Mouse (Mus musculus) cerebellum, adult 2 months (tissue): ENCODE results near the gene Chka. TPM values are rescaled to one million over a fixed set of nuclear protein-coding genes. Genes with fewer than 3 reads are reported as not detected.

ENCODE experiments used
- DNase-seq, 2 experiments: peaks; one replicate each; pipeline ENCODE4 v3.0.0; 2021
- H3K27ac ChIP-seq: fragments of 200-500 bp; 2 replicates; pipeline ENCODE4 v1.5.1; 2012; ENCODE audit warnings: low read length, control low read depth, inconsistent platforms; ENCODE audit not compliant: insufficient read depth
- H3K27me3 ChIP-seq: fragments of 200-500 bp; 2 replicates; pipeline ENCODE4 v1.6.1; 2012; ENCODE audit warnings: inconsistent platforms, mild to moderate bottlenecking, low read length, moderate library complexity; ENCODE audit not compliant: control insufficient read depth, insufficient read depth
- H3K4me1 ChIP-seq: fragments of 200-500 bp; 2 replicates; pipeline ENCODE4 v1.6.1; 2011; ENCODE audit warnings: low read length; ENCODE audit not compliant: control insufficient read depth, insufficient read depth
- H3K4me3 ChIP-seq: fragments of 200-500 bp; replicated peaks from 2 replicates; pipeline ENCODE3; 2011; ENCODE audit warnings: mild to moderate bottlenecking, low read depth, low read length, control low read depth; ENCODE audit not compliant: insufficient read depth
- CTCF ChIP-seq: fragments of 200-500 bp; IDR thresholded peaks from 2 replicates; pipeline ENCODE4 v1.5.1; 2011; ENCODE audit warnings: low read depth, mild to moderate bottlenecking, control low read depth, low read length, moderate library complexity, borderline replicate concordance; ENCODE audit not compliant: insufficient read depth
- POLR2A ChIP-seq: fragments of 200-500 bp; IDR thresholded peaks from 2 replicates; pipeline ENCODE4 v1.6.1; 2011; ENCODE audit warnings: low read length, control low read depth, borderline replicate concordance; ENCODE audit not compliant: insufficient read depth
- WGBS: fragments of 180-500 bp; shearing (Covaris S2); methylation state at CpG from one replicate; pipeline ENCODE4 v1.1.7; 2018; 5-methylcytosine and 5-hydroxymethylcytosine counted together
- polyA plus RNA-seq: library from polyadenylated mRNA; depleted of rRNA; stranded (reverse); fragments of >200 nt; gene quantifications from 2 replicates; pipeline ENCODE4 v1.2.3, GENCODE M21; 2012

The Chka gene
- polyA plus RNA-seq, 1 experiment: 118 TPM

DNA sequence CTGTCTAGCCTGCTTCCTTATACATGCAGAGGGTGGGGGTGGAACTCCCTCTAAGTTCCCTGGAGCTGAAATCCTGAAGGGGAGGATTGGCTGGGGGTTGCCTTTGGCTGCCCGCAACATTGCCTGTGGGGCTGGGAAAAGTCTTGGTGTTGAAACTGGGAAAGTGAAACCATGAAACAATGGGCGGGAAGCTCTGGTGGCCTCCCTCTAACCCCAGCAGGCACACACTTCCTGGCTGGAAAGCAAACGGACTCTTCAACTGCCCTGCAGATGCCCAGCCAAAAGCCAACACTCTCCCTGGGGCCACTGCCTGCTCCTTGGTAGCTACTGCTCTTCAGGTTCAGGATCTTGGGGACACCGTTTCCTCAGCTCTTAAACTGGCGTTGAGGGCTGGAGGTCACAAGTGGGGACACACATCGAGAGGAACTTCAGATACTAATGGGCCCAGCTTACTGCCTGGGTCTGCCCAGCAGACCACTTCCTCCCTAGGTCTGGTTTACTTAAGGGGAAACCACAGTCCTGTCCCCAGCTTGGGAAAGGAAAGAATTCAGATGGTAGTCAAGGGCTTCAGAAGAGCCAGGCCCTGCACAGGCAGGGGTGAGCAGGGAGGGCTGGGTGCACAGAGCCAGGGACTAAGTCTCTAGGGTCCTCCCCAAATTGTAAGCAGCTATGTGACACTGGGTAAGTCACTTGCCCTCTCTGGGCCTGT is 53.8 kb downstream of the Chka start:
- no peak overlapping the region for H3K4me3 ChIP-seq
- 67% methylated on average over 6 of the region's 6 CpGs for WGBS
- no peak overlapping the region for H3K27ac ChIP-seq

DNA sequence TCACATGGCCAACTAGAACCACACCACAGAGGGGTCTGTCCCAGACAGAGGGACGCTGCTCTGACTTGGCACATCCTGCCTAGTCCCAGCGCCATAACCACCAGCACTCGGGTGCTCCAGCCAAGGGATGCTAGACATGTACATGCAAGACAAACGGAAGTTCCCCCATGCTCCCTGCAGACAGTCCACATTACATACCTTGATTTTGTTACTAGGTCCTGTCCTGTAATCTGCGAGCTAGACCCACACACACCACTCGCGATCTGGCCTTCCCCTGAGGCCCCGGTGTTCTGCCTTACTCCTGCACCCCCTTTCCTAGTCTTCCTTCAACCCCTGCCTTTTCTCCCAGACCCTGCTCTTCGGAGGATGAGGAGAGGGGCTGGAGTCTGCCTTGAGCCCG is 54.8 kb downstream of the Chka start:
- Histone ChIP-seq H3K27ac (no peak overlapping the region), H3K4me1 (peaks cover under 1% of the 10 kb centered on the region; the same call in 1 of the 2 replicates), H3K4me3 (peak overlapping the region; percentile 33), H3K27me3 (no peaks in the 10 kb centered on the region)
- TF ChIP-seq POLR2A (no peak), CTCF (no peak)
- WGBS: 39% methylated on average over 10 of the region's 10 CpGs
- no peak for DNase-seq

More for the DNA sequence above, 53.8 kb downstream of the Chka start:
- H3K4me1 ChIP-seq: no peaks in the 10 kb centered on the region
- H3K27me3 ChIP-seq: no peaks in the 10 kb centered on the region
- TF ChIP-seq POLR2A (no peak), CTCF (no peak)
- DNase-seq: no peak

DNA sequence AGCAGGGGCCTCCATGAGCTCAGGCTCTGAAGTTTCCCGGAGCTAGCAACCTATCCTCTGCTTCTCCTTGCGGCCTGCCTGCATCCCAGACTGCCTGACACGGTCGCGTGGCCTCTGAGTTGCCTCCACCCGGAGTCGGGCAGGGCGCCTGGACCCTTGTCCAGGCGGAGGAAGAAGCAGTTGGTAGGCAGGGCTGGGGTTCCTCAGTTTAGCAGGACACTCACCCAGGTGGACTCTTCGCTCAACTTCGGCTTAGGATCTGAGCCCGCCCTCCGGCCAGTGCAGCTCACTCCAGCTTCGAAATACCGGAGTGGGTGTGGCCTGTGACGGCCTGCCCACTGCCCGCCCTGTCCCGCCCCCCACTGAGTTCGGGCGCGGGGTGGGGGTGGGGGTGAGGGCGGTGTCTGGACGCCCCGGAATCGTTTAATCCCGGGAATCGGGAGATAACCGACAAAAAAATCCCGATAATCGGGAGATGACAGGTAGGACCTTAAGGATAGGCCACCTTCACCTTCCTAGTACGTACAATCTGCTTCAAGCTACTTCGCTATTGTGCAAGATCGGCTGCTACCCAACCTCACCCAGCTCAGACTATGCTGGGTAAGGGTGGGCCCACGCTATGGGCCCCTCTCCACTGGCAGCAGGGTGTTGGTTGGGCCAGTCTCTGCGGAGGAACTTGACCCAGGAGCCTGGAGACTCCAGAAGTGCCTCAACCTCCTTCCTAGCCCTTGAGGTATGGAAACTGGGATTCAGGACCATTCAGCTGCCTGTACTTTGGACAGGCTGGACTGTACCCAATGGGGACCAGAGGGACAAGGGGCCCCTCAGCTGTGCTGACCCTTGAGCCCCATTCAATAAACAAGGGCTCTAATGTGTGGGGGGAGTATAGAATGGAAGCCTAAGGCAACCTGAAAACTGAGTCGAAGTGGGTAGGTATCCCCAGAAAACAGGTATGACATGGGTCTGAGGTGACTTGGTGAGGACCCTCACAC is 55.5 kb downstream of the Chka start, which contains the start of gene Tcirg1:
Tcirg1 (minus strand) TSS at position 339 of the 992 bp plus-strand sequence.
- 7% methylated on average over 36 of the region's 36 CpGs for WGBS
- H3K27me3 ChIP-seq: no peaks in the 10 kb centered on the region
- DNase-seq: peak; percentile 50 to 59
- H3K4me1 ChIP-seq: peaks cover 6% of the 10 kb centered on the region; the same call in 1 of the 2 replicates
- no peak within 1 kb of the TSS for H3K27ac ChIP-seq
- no peak for TF ChIP-seq CTCF
- TF ChIP-seq POLR2A: no peak
- peak within 1 kb of the TSS; percentile 33 for H3K4me3 ChIP-seq

- WGBS: 63% methylated on average over 8 of the region's 8 CpGs
- H3K27me3 ChIP-seq: no peaks in the 10 kb centered on the region
- no peak for TF ChIP-seq CTCF
- no peak for TF ChIP-seq POLR2A
- no peak overlapping the region for H3K27ac ChIP-seq
- H3K4me3 ChIP-seq: no peak overlapping the region
- DNase-seq: no peak
- H3K4me1 ChIP-seq: peaks cover 6% of the 10 kb centered on the region; the same call in 1 of the 2 replicates
Observed at GRCm38 (mm10) chr19:3907876-3908660, 56.5 kb downstream of the Chka start.

DNA sequence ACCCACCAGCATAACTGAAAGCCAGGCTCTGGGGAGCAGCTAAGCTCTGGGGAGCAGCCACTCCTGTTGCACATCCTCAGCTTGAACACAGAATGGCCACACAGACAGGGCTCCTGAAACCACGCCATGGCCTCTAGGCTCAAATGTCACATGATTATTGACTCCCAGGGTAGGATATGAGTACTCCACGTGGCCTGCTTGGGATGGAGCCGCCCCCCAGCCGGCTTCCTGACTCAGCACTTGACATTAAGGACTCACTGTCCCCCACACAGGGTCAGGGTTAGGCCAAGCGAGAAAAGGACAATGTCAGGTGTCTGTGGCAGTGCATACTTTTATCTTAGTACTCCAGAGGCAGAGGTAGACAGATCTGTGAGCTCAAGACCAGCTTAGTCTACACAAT is 58.6 kb downstream of the Chka start:
- 73% methylated on average over 5 of the region's 5 CpGs for WGBS
- no peak overlapping the region for H3K27ac ChIP-seq
- H3K27me3 ChIP-seq: no peaks in the 10 kb centered on the region
- TF ChIP-seq POLR2A (no peak), CTCF (no peak)
- no peak for DNase-seq
- peaks cover 11% of the 10 kb centered on the region; the same call in 1 of the 2 replicates for H3K4me1 ChIP-seq
- no peak overlapping the region for H3K4me3 ChIP-seq

GRCm38 (mm10) chr19:3912337-3913204 is 61.0 kb downstream of the Chka start, which contains the start of gene Ndufs8:
Ndufs8 (minus strand) TSS chr19:3912774.
- TF ChIP-seq CTCF (no peak), POLR2A (peak; percentile 45; the same call in 1 of the 2 replicates)
- peak; percentile 94 to 98 for DNase-seq
- under 1% methylated on average over 43 of the region's 43 CpGs for WGBS

DNA sequence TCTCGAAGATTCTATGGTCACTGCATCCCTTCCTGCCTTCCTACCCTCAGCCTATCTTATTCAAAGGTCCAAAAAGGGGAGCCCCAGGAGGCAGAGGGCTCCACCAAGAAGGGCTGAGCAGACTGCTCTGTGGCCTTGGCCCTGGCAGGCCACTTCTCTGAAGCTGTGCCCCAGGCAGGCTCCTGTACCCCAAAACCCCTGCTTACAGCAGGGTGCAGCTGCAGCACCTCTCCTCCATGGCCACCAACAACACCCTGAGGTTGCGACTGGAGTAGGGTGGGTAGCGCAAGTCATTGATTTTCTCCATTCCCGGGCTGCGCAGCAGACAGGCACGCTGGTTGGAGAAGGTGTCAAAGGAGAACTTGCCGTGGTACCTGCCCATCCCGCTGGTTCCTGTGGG is 62.1 kb downstream of the Chka start:
- Histone ChIP-seq H3K27me3 (no peaks in the 10 kb centered on the region), H3K27ac (peak overlapping the region; percentile 67; the same call in 1 of the 2 replicates), H3K4me3 (peak overlapping the region; percentile 81), H3K4me1 (peaks cover 11% of the 10 kb centered on the region; the same call in 1 of the 2 replicates)
- no peak for DNase-seq
- TF ChIP-seq POLR2A (no peak), CTCF (no peak)
- WGBS: 88% methylated on average over 8 of the region's 8 CpGs

More at GRCm38 (mm10) chr19:3912337-3913204, 61.0 kb downstream of the Chka start, which contains the start of gene Ndufs8:
- Histone ChIP-seq H3K27ac (peak within 1 kb of the TSS; percentile 80), H3K4me3 (peak within 1 kb of the TSS; percentile 87), H3K27me3 (no peaks in the 10 kb centered on the region), H3K4me1 (peaks cover 11% of the 10 kb centered on the region; the same call in 1 of the 2 replicates)
